Mouse (Mus musculus) erythroblast, embryonic 14.5 days (primary cell): ENCODE data around the gene Tepp.

Experiments
- GATA1 ChIP-seq: IDR thresholded peaks from 2 replicates; pipeline ENCODE4 v1.6.1; 2012; ENCODE audit warnings: low read length, inconsistent platforms, mixed read lengths
- TAL1 ChIP-seq: IDR thresholded peaks from 3 replicates; pipeline ENCODE4 v1.6.1; 2012; ENCODE audit warnings: low read length, inconsistent platforms, mixed read lengths

GRCm38 (mm10) chr8:95323201-95323600, 12.8 kb downstream of the Tepp start:
- TF ChIP-seq GATA1 (no peak), TAL1 (no peak)
